Mouse (Mus musculus) kidney, adult 2 months (tissue): ENCODE measurements around the gene Olfr823.
"Not testable (repeated sequence)": the region's sequence is repeated elsewhere in the genome, so short reads cannot be mapped to it uniquely, and the experiment has no call there.

Source experiments
- CTCF ChIP-seq: fragments of 200-500 bp; conservative IDR thresholded peaks from 2 replicates; pipeline ENCODE4 v1.5.1; 2011; ENCODE audit warnings: low read depth, mild to moderate bottlenecking, control low read depth, low read length, moderate library complexity, mixed read lengths; ENCODE audit not compliant: insufficient read depth, insufficient read length
- POLR2A ChIP-seq: fragments of 200-500 bp; IDR thresholded peaks from one replicate; pipeline ENCODE4 v1.6.1; 2011; ENCODE audit warnings: low read depth, low read length, control low read depth

DNA sequence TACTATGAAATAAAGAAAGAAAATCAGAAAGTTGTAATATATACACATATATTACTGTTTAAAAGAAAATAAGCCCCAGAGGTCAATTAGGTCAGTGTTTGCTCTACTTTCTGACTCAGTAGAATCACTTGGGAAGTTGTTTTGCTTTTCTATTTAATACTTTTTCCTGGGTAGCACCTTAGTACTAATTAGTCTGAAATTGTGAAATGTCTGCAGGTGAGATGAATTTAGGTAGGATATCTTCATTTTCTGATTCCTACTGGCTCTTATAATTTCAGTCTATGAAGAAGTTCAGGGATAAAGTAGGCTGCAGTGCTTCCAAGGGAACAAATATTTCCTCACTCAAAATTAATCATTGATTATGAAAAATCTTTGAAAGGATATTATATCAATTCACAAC lies 14.7 kb upstream of the Olfr823 start, which contains the start of gene Olfr824:
- TF ChIP-seq CTCF, POLR2A: not testable (repeated sequence)
